Mouse (Mus musculus) liver (tissue): ENCODE data around the gene Gdpd3.
A peak's percentile ranks its signal among the peaks of the same experiment; 100 is the strongest.
"Not testable (repeated sequence)": the region's sequence is repeated elsewhere in the genome, so short reads cannot be mapped to it uniquely, and the experiment has no call there.

Experiments
- DNase-seq: peaks from one replicate; pipeline ENCODE4 v3.0.0-alpha.2; 2020; ENCODE audit warnings: mixed read lengths

Gdpd3 gene

GRCm38 (mm10) chr7:126761529-126762067, 4.5 kb upstream of the Gdpd3 start:
- DNase-seq = no peak

GRCm38 (mm10) chr7:126762471-126763008, 3.6 kb upstream of the Gdpd3 start:
- no peak for DNase-seq

- DNase-seq = no peak
Observed at GRCm38 (mm10) chr7:126765540-126765939, 594 bp upstream of the Gdpd3 start.

GRCm38 (mm10) chr7:126767001-126767400, 867 bp downstream of the Gdpd3 start:
- DNase-seq = no peak

GRCm38 (mm10) chr7:126770784-126771183, 4.7 kb downstream of the Gdpd3 start:
- DNase-seq = no peak

GRCm38 (mm10) chr7:126773351-126773750, 7.2 kb downstream of the Gdpd3 start:
- DNase-seq = no peak

GRCm38 (mm10) chr7:126774463-126774862, 8.3 kb downstream of the Gdpd3 start:
- DNase-seq = no peak

GRCm38 (mm10) chr7:126775185-126775977, 9.2 kb downstream of the Gdpd3 start:
- DNase-seq = no peak

GRCm38 (mm10) chr7:126775978-126776234, 9.8 kb downstream of the Gdpd3 start:
- DNase-seq = no peak

- DNase-seq = peak; percentile 97
Observed at GRCm38 (mm10) chr7:126776598-126777057, 10.5 kb downstream of the Gdpd3 start, which contains the start of gene Ypel3. Gene Ypel3, plus strand, starts transcription at chr7:126776955.

GRCm38 (mm10) chr7:126777476-126777875, 11.3 kb downstream of the Gdpd3 start:
- DNase-seq = no peak

GRCm38 (mm10) chr7:126778147-126778546, 12.0 kb downstream of the Gdpd3 start:
- no peak for DNase-seq

- not testable (repeated sequence) for DNase-seq
Observed at GRCm38 (mm10) chr7:126779101-126779500, 13.0 kb downstream of the Gdpd3 start.

GRCm38 (mm10) chr7:126779983-126780970, 14.1 kb downstream of the Gdpd3 start:
- peak; percentile 90 for DNase-seq

- no peak for DNase-seq
Observed at GRCm38 (mm10) chr7:126780971-126781635, 15.0 kb downstream of the Gdpd3 start, which contains the start of gene Tbx6. Gene Tbx6, plus strand, starts transcription at chr7:126781483.

- no peak for DNase-seq
Observed at GRCm38 (mm10) chr7:126781661-126782370, 15.7 kb downstream of the Gdpd3 start.

- no peak for DNase-seq
Observed at GRCm38 (mm10) chr7:126782693-126783092, 16.6 kb downstream of the Gdpd3 start.

GRCm38 (mm10) chr7:126784469-126784868, 18.3 kb downstream of the Gdpd3 start:
- DNase-seq = no peak

- no peak for DNase-seq
Observed at GRCm38 (mm10) chr7:126785056-126785455, 18.9 kb downstream of the Gdpd3 start.

- DNase-seq = no peak
Observed at GRCm38 (mm10) chr7:126786142-126786541, 20.0 kb downstream of the Gdpd3 start.

- no peak for DNase-seq
Observed at GRCm38 (mm10) chr7:126789141-126789540, 23.0 kb downstream of the Gdpd3 start.
